Mouse (Mus musculus) forebrain, embryonic 14.5 days (tissue): ENCODE data around the gene Rgr. TPM values are rescaled to one million over a fixed set of nuclear protein-coding genes. Genes with fewer than 3 reads are reported as not detected.

Experiments used
- polyA plus RNA-seq: library from polyadenylated mRNA; unstranded; fragments of >200 nt; fragmentation: Nextera tagmentation; extraction: Ambion mirVana; gene quantifications from 2 replicates; pipeline ENCODE4 v1.2.1, GENCODE M21; 2014

Gene Rgr
- polyA plus RNA-seq, 1 experiment from 2014 or later = not detected

Other genes with a start within 250 kb of the Rgr start
- gene Ccser2, start 80.2 kb downstream of the Rgr start, polyA plus RNA-seq = 53.1 and 64.5 TPM in 2 replicates
- not detected in 2 replicates for gene Lrit1, start 5.9 kb upstream of the Rgr start, polyA plus RNA-seq
- not detected in 2 replicates for gene Lrit2, start 19.0 kb upstream of the Rgr start, polyA plus RNA-seq
- gene Cdhr1, start 49.4 kb upstream of the Rgr start, polyA plus RNA-seq = 3.1 and 4.6 TPM in 2 replicates
- 0.51 TPM in 1 of 2 replicates, not detected in the other for gene 2610528A11Rik, start 65.1 kb upstream of the Rgr start, polyA plus RNA-seq
- 189 and 206 TPM in 2 replicates for gene Ghitm, start 86.3 kb upstream of the Rgr start, polyA plus RNA-seq